In the genomic region with DNA sequence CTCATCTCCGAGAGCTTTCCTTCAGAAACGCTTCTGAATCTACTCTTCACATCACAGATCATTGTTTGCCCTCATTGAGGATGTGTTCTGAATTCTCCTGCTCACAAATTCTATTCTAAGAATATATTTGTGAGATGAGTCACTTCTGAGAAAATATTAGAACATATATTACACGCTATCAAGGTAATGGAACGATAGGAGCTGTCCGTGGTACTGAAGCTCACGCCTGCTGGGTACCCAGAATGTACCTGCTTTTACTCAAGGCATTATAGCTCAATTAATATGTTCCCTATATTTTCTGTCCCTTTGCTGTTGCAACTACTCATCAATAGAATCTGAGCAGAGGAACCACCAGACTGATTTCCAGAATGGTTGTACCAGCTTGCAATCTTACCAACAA, we compare ENCODE assay signal across 9 mouse cellular contexts.
DNase-seq lines count a peak whose midpoint lies in the region; ATAC-seq and TF ChIP-seq lines count a peak whose summit lies in the region.
"Had no signal": no experiment of that assay in that cellular context is flagged by ENCODE, and none has a peak within 500 bp of the region (broad histone marks: within the 10 kb centered on the region; RNA-seq: fewer than 3 reads in every experiment).

No protein-coding gene starts in this region.

- H3K27me3 ChIP-seq in kidney, postnatal 0 days (ENCODE audit: insufficient read depth, low read length): no peaks in the 10 kb centered on the region
- H3K27me3 ChIP-seq in embryonic facial prominence, embryonic 10.5 days (replicated peaks; ENCODE audit: low read depth, poor library complexity, severe bottlenecking): no peaks in the 10 kb centered on the region
- H3K27me3 ChIP-seq in intestine, embryonic 16.5 days (replicated peaks; ENCODE audit: control insufficient read depth, insufficient read depth, low read length): no peaks in the 10 kb centered on the region

- no peak overlapping the region for H3K27ac ChIP-seq in kidney, postnatal 0 days
- H3K27ac ChIP-seq in embryonic facial prominence, embryonic 10.5 days (replicated peaks): no peak overlapping the region
- H3K27ac ChIP-seq in intestine, embryonic 16.5 days (ENCODE audit: low read length): no peak overlapping the region

- H3K4me3 ChIP-seq in kidney, postnatal 0 days (replicated peaks; ENCODE audit: low read depth, low read length): no peak overlapping the region
- H3K4me3 ChIP-seq in embryonic facial prominence, embryonic 10.5 days: no peak overlapping the region
- no peak overlapping the region for H3K4me3 ChIP-seq in intestine, embryonic 16.5 days (ENCODE audit: low read length)

- no peaks in the 10 kb centered on the region for H3K9me3 ChIP-seq in kidney, postnatal 0 days (replicated peaks; ENCODE audit: low read length)
- no peaks in the 10 kb centered on the region for H3K9me3 ChIP-seq in embryonic facial prominence, embryonic 10.5 days
- H3K9me3 ChIP-seq in intestine, embryonic 16.5 days (ENCODE audit: control insufficient read depth, low read length): no peaks in the 10 kb centered on the region

- no peaks in the 10 kb centered on the region for H3K4me1 ChIP-seq in kidney, postnatal 0 days (replicated peaks; ENCODE audit: insufficient read depth, low read length)
- H3K4me1 ChIP-seq in embryonic facial prominence, embryonic 10.5 days: no peaks in the 10 kb centered on the region
- H3K4me1 ChIP-seq in intestine, embryonic 16.5 days (ENCODE audit: control insufficient read depth, insufficient read depth, low read length): no peaks in the 10 kb centered on the region

- WGBS in kidney, postnatal 0 days: 54% methylated on average over 6 of the region's 6 CpGs
- WGBS in embryonic facial prominence, embryonic 10.5 days: 66% methylated on average over 6 of the region's 6 CpGs
- 57% methylated on average over 6 of the region's 6 CpGs for WGBS in intestine, embryonic 16.5 days

- no peak for TF ChIP-seq CTCF in kidney, postnatal 0 days (IDR thresholded peaks at IDR 0.05; ENCODE audit: low read depth)

- no peaks in the 10 kb centered on the region for H3K36me3 ChIP-seq in kidney, postnatal 0 days (ENCODE audit: insufficient read depth, low read length)
- H3K36me3 ChIP-seq in embryonic facial prominence, embryonic 10.5 days (replicated peaks): no peaks in the 10 kb centered on the region
- H3K36me3 ChIP-seq in intestine, embryonic 16.5 days (ENCODE audit: control insufficient read depth, insufficient read depth, low read length): no peaks in the 10 kb centered on the region

- no peak overlapping the region for H3K9ac ChIP-seq in kidney, postnatal 0 days (ENCODE audit: low read depth, low read length)
- H3K9ac ChIP-seq in intestine, embryonic 16.5 days (ENCODE audit: low read depth, low read length): no peak overlapping the region

- peak; percentile 55 for DNase-seq in kidney, postnatal 0 days (ENCODE audit: low spot score)
- no peak for DNase-seq in kidney, adult 18-20 months
- DNase-seq in 3T3-L1 (ENCODE audit: low read depth, low spot score): peak; percentile 56
- DNase-seq in ES-CJ7 (ENCODE audit: low read depth, low spot score): peak; percentile 20
- peak; percentile 38 for DNase-seq in embryonic facial prominence, embryonic 10.5 days (ENCODE audit: low spot score)
- DNase-seq in layer of hippocampus, adult 9-10 months (ENCODE audit: low spot score): no peak
- no peak for DNase-seq in B cell, adult 2 months
- DNase-seq: left cerebral cortex, postnatal 4 days had no signal

- no peak overlapping the region for H3K4me2 ChIP-seq in kidney, postnatal 0 days (ENCODE audit: low read length)
- no peak overlapping the region for H3K4me2 ChIP-seq in intestine, embryonic 16.5 days (ENCODE audit: low read depth, low read length)

- no peak for ATAC-seq in kidney, postnatal 0 days (replicated peaks; ENCODE audit: low FRiP score, low read depth)
- ATAC-seq in intestine, embryonic 16.5 days: no peak

Comparison
In these comparisons a context has a peak if more than half of its experiments do, and no peak if none do; other contexts are left out.
1. DNase-seq: peak in kidney, postnatal 0 days (single experiment), 3T3-L1 (single experiment), ES-CJ7 (single experiment) and embryonic facial prominence, embryonic 10.5 days (single experiment); none in kidney, adult 18-20 months (single experiment), layer of hippocampus, adult 9-10 months (single experiment) and B cell, adult 2 months (0 of 2).